ENCODE assay signal across 8 mouse cellular contexts in the genomic region with DNA sequence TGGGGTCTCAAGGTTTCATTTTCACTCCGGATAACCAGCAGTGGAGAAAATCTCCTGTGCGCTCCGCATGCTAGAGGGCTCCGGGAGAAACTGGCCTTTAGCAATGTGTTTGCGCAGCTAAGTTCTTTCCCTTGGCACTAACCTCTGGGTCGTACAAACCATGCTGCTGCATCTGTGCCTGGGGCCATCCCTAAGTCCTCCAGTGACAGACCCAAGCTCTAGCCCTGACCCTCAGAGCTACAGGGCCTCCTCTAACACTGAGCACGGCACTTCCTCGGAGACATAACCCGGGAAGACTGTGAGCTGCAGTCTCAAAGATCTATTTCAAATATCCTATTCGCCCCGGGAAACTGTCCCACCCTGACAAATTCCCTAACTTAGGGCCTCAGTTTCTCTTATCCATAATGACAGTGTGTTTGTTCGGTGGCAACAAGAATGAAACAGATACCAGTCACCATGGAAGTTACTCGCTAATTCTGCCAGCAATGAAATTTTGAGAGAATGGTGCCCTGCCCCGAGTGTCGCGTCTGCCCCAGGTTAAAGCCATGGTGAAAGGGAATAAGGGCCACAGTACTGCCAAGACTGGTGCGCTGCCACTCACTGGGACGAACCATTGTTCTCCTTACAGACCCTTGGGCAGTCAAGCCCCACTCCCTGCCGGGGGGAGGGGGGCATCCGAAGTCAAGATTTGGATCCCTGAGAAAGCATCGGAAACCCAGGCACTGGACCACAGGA. TPM values are rescaled to one million over a fixed set of nuclear protein-coding genes. Genes with fewer than 3 reads are reported as not detected.
DNase-seq lines count a peak whose midpoint lies in the region; ATAC-seq and TF ChIP-seq lines count a peak whose summit lies in the region.

No protein-coding gene starts in this region.

- peaks cover 5% of the 10 kb centered on the region; the same call in 1 of the 2 replicates for H3K36me3 ChIP-seq in forebrain, embryonic 10.5 days (replicated peaks)
- H3K36me3 ChIP-seq in forebrain, embryonic 16.5 days (ENCODE audit: control insufficient read depth, insufficient read depth): no peaks in the 10 kb centered on the region
- no peaks in the 10 kb centered on the region for H3K36me3 ChIP-seq in lung, embryonic 14.5 days (ENCODE audit: insufficient read depth)
- no peaks in the 10 kb centered on the region for H3K36me3 ChIP-seq in limb, embryonic 10.5 days
- no peaks in the 10 kb centered on the region for H3K36me3 ChIP-seq in stomach, embryonic 14.5 days (ENCODE audit: control insufficient read depth, insufficient read depth, low read length)

- H3K4me2 ChIP-seq in forebrain, embryonic 16.5 days (ENCODE audit: low read length): no peak overlapping the region
- H3K4me2 ChIP-seq in lung, embryonic 14.5 days: peak overlapping the region; percentile 50
- peak overlapping the region; percentile 40 for H3K4me2 ChIP-seq in stomach, embryonic 14.5 days (replicated peaks; ENCODE audit: low read depth, low read length)

- peaks cover 98% of the 10 kb centered on the region for H3K27me3 ChIP-seq in forebrain, embryonic 10.5 days (ENCODE audit: poor library complexity, severe bottlenecking)
- H3K27me3 ChIP-seq in forebrain, embryonic 16.5 days (replicated peaks; ENCODE audit: control insufficient read depth, insufficient read depth, low read length): peaks cover 57% of the 10 kb centered on the region
- H3K27me3 ChIP-seq in lung, embryonic 14.5 days (ENCODE audit: insufficient read depth, low read length): peaks cover 77% of the 10 kb centered on the region
- peaks cover 99% of the 10 kb centered on the region for H3K27me3 ChIP-seq in limb, embryonic 10.5 days (ENCODE audit: low read depth, poor library complexity, severe bottlenecking)
- H3K27me3 ChIP-seq in stomach, embryonic 14.5 days (ENCODE audit: control insufficient read depth, insufficient read depth, low read length): peaks cover 18% of the 10 kb centered on the region; the same call in 1 of the 2 replicates

- ATAC-seq in forebrain, embryonic 16.5 days: no peak
- ATAC-seq in lung, embryonic 14.5 days (ENCODE audit: insufficient read depth): no peak
- ATAC-seq in stomach, embryonic 14.5 days (ENCODE audit: insufficient number of reproducible peaks, insufficient read depth, low FRiP score, low read depth): no peak

- no peak overlapping the region for H3K9ac ChIP-seq in forebrain, embryonic 16.5 days (replicated peaks; ENCODE audit: low read depth, low read length)
- H3K9ac ChIP-seq in lung, embryonic 14.5 days: peak overlapping the region; percentile 6
- H3K9ac ChIP-seq in stomach, embryonic 14.5 days (replicated peaks; ENCODE audit: low read depth, low read length): peak overlapping the region; percentile 45; the same call in 1 of the 2 replicates

- DNase-seq in forebrain, embryonic 10.5 days (ENCODE audit: extremely low spot score, low spot score): no peak
- peak; percentile 25 for DNase-seq in lung, embryonic 14.5 days
- DNase-seq in lung, postnatal 36 days: no peak
- DNase-seq in limb, embryonic 10.5 days (ENCODE audit: low spot score): peak; percentile 51
- DNase-seq in gastrocnemius, postnatal 4 days (ENCODE audit: low spot score in 2 of 2): no peak
- no peak for DNase-seq in cerebellum, adult 9-11 months

- H3K4me1 ChIP-seq in forebrain, embryonic 10.5 days: peaks cover 41% of the 10 kb centered on the region
- H3K4me1 ChIP-seq in forebrain, embryonic 16.5 days (replicated peaks; ENCODE audit: control insufficient read depth, insufficient read depth, low read length): no peaks in the 10 kb centered on the region; the same call in 1 of the 2 replicates
- H3K4me1 ChIP-seq in lung, embryonic 14.5 days (ENCODE audit: insufficient read depth): no peaks in the 10 kb centered on the region
- peaks cover 35% of the 10 kb centered on the region for H3K4me1 ChIP-seq in limb, embryonic 10.5 days
- H3K4me1 ChIP-seq in stomach, embryonic 14.5 days (ENCODE audit: control insufficient read depth, insufficient read depth, low read length): peaks cover 4% of the 10 kb centered on the region; the same call in 1 of the 2 replicates

- TF ChIP-seq CTCF in lung, embryonic 14.5 days (IDR thresholded peaks at IDR 0.05; ENCODE audit: low read depth): no peak

- H3K4me3 ChIP-seq in forebrain, embryonic 10.5 days: peak overlapping the region; percentile 41
- H3K4me3 ChIP-seq in forebrain, embryonic 16.5 days (replicated peaks; ENCODE audit: low read length): no peak overlapping the region
- peak overlapping the region; percentile 23 for H3K4me3 ChIP-seq in lung, embryonic 14.5 days (ENCODE audit: low read depth, low read length)
- H3K4me3 ChIP-seq in limb, embryonic 10.5 days: peak overlapping the region; percentile 39
- H3K4me3 ChIP-seq in stomach, embryonic 14.5 days (ENCODE audit: low read depth, low read length): peak overlapping the region; percentile 18

- peak overlapping the region; percentile 52; the same call in 1 of the 2 replicates for H3K27ac ChIP-seq in forebrain, embryonic 10.5 days
- no peak overlapping the region for H3K27ac ChIP-seq in forebrain, embryonic 16.5 days (ENCODE audit: low read length)
- H3K27ac ChIP-seq in lung, embryonic 14.5 days (ENCODE audit: low read depth): no peak overlapping the region
- H3K27ac ChIP-seq in limb, embryonic 10.5 days: no peak overlapping the region
- H3K27ac ChIP-seq in stomach, embryonic 14.5 days (ENCODE audit: low read length): peak overlapping the region; percentile 77

- 2% methylated on average over 21 of the region's 21 CpGs for WGBS in forebrain, embryonic 10.5 days
- WGBS in forebrain, embryonic 16.5 days: 2% methylated on average over 21 of the region's 21 CpGs
- WGBS in lung, embryonic 14.5 days: 4% methylated on average over 21 of the region's 21 CpGs
- 1% methylated on average over 21 of the region's 21 CpGs for WGBS in limb, embryonic 10.5 days
- 14% methylated on average over 21 of the region's 21 CpGs for WGBS in stomach, embryonic 14.5 days

- no peaks in the 10 kb centered on the region for H3K9me3 ChIP-seq in forebrain, embryonic 10.5 days
- no peaks in the 10 kb centered on the region for H3K9me3 ChIP-seq in forebrain, embryonic 16.5 days (ENCODE audit: control insufficient read depth, low read length)
- H3K9me3 ChIP-seq in lung, embryonic 14.5 days (ENCODE audit: low read depth, low read length): no peaks in the 10 kb centered on the region
- H3K9me3 ChIP-seq in limb, embryonic 10.5 days (replicated peaks): no peaks in the 10 kb centered on the region
- H3K9me3 ChIP-seq in stomach, embryonic 14.5 days (ENCODE audit: control insufficient read depth, low read depth, low read length): no peaks in the 10 kb centered on the region

RNA-seq across cellular contexts. Expression of gene Six2, which starts 7.8 kb away (rescaled TPM):
- polyA plus RNA-seq in forebrain, embryonic 10.5 days (2016; fragmentation: Nextera tagmentation; extraction: Ambion mirVana): 9.7 and 10.9 TPM in 2 replicates
- 0.25 and 0.45 TPM in 2 replicates for polyA plus RNA-seq in forebrain, embryonic 16.5 days (2015; fragmentation: Nextera tagmentation; extraction: Ambion mirVana)
- polyA plus RNA-seq in lung, embryonic 14.5 days (2014; fragmentation: Nextera tagmentation; extraction: Ambion mirVana): 0.26 TPM in 1 of 2 replicates, not detected in the other
- 0.87 and 2.7 TPM in 2 replicates for polyA plus RNA-seq in limb, embryonic 10.5 days (2016; fragmentation: Nextera tagmentation; extraction: Ambion mirVana)
- 7.6 and 8.9 TPM in 2 replicates for polyA plus RNA-seq in stomach, embryonic 14.5 days (2014; fragmentation: Nextera tagmentation; extraction: Ambion mirVana)
- total RNA-seq in gastrocnemius, postnatal 4 days (2021): 10 to 100 TPM; 11.2 to 13.3 TPM

Comparison
In these comparisons a context has a peak if more than half of its experiments do, and no peak if none do; other contexts are left out.
1. DNase-seq: peak in lung, embryonic 14.5 days (single experiment) and limb, embryonic 10.5 days (single experiment); none in forebrain, embryonic 10.5 days (single experiment), lung, postnatal 36 days (single experiment), gastrocnemius, postnatal 4 days (0 of 2) and cerebellum, adult 9-11 months (single experiment).
2. H3K27ac ChIP-seq: peak in forebrain, embryonic 10.5 days (single experiment) and stomach, embryonic 14.5 days (single experiment); none in forebrain, embryonic 16.5 days (single experiment), lung, embryonic 14.5 days (single experiment) and limb, embryonic 10.5 days (single experiment).